Mouse (Mus musculus) erythroblast, embryonic 14.5 days (primary cell): ENCODE results near the gene Zfp472.

Experiments
- GATA1 ChIP-seq: IDR thresholded peaks from 2 replicates; pipeline ENCODE4 v1.6.1; 2012; ENCODE audit warnings: low read length, inconsistent platforms, mixed read lengths
- TAL1 ChIP-seq: IDR thresholded peaks from 3 replicates; pipeline ENCODE4 v1.6.1; 2012; ENCODE audit warnings: low read length, inconsistent platforms, mixed read lengths

DNA sequence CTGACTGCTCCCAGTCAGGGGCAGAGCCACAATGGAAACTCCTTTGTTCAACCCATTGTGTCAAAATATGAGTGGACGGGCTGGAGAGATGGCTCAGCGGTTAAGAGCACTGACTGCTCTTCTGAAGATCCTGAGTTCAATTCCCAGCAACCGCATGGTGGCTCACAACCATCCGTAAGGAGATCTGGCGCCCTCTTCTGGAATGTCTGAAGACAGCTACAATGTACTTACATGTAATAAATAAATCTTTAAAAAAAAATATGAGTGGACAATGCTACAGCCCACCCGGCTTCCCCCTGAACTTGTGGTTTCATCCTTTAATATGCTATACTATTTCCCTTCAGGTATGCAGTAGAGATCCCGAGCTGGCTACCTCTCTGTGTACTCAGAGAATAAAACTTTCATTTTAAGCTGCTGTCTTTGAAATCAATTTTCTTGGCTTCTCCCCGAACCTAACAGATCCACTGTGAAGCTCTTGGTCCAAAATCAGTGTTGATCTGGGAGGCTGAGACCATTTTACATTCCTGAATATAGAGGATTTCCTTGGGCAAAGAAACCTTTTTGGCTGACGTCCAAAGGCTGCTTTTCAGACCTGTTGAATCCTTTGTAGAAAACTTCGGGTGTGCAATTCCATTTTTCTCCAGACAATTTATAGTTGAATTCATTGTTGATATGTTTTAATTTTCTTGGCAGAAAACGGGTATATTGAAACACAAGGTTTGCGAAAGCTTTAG, 26.5 kb downstream of the Zfp472 start:
- TF ChIP-seq TAL1, result no peak
- TF ChIP-seq GATA1, result no peak
